In the genomic region with DNA sequence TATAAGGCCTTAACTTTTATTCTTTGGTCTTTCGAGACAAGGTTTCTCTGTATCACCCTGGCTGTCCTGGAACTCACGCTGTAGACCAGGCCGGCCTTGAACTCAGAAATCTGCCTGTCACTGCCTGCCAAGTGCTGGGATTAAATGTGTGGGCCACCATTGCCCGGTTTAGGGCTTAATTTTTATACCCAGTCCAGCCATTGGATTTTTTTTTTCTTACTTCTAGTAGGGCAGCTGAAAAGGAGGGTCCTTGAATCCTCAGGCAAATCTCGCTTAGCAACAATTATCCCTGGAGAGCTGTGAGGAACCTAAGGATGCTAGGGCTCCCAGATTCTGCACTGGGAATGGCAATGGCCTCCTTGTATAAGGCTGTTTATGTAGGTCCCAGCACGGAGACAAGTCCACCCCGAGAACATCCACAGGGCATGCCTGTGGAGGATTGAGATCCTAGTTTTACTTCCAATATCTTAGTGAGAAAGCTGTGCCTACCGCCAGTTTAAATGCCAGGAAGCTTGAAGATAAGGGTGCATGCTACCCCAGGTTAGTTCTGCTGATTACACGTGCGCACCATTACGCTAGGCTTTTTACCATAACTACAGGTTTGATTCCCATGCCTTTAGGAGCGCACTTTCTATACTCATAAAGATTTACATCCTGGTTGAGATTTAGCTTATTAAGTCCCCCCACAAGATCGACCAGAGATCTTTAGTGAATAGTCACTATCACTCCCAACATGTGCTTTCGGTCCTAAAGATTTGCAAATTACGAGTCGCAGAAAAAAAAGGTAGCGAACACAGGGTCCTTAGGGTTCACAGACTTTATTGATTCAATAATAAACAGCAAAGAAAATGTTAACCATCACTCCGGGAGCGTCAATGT, we compare ENCODE assay signal across 1 mouse cellular context.
TF ChIP-seq lines count a peak whose summit lies in the region.

No protein-coding gene starts in this region.

TF ChIP-seq in CH12.LX, 34 proteins besides CTCF, POLR2A, EP300 and RAD21:
- TF ChIP-seq BHLHE40 (IDR thresholded peaks at IDR 0.05; ENCODE audit: low read depth, low read length), result peak; percentile 40; the same call in 1 of the 2 replicates
- TF ChIP-seq MAZ (IDR thresholded peaks at IDR 0.05; ENCODE audit: low read depth, low read length), result 0 out of 2 replicates have a peak, but pooled peaks have one; percentile 3
- peak; percentile 57; the same call in 1 of the 2 replicates for TF ChIP-seq POLR2AphosphoS2 (IDR thresholded peaks at IDR 0.05; ENCODE audit: low read depth, low read length)
- no peak for TF ChIP-seq USF2 (conservative IDR thresholded peaks at IDR 0.05; ENCODE audit: low read depth, low read length)
- no peak for TF ChIP-seq TCF12 (IDR thresholded peaks at IDR 0.05; ENCODE audit: low read depth, low read length)
- TF ChIP-seq MXI1 (IDR thresholded peaks at IDR 0.05; ENCODE audit: low read depth, low read length), result peak; percentile 71
- peak; percentile 78 for TF ChIP-seq MAX (IDR thresholded peaks at IDR 0.05; ENCODE audit: low read length)
- no peak for TF ChIP-seq ZNF384 (IDR thresholded peaks at IDR 0.05; ENCODE audit: low read depth, low read length)
- TF ChIP-seq CHD1 (IDR thresholded peaks at IDR 0.05; ENCODE audit: low read depth, low read length), result no peak
- TF ChIP-seq MYC (IDR thresholded peaks at IDR 0.05; ENCODE audit: low read depth, low read length), result peak; percentile 91
- no peak for TF ChIP-seq ZC3H11A (IDR thresholded peaks at IDR 0.05; ENCODE audit: low read depth, low read length)
